Mouse (Mus musculus) forebrain, embryonic 16.5 days (tissue): ENCODE measurements around the gene Gps2. TPM values are rescaled to one million over a fixed set of nuclear protein-coding genes. Genes with fewer than 3 reads are reported as not detected.
A peak's percentile ranks its signal among the peaks of the same experiment; 100 is the strongest.
"Not testable (repeated sequence)": the region's sequence is repeated elsewhere in the genome, so short reads cannot be mapped to it uniquely, and the experiment has no call there.

Experiments used
- ATAC-seq: fragments of 200-750 bp; cut with Nextera tagmentation; 2 replicates; pipeline ENCODE4 v1.8.0; 2017; ENCODE audit warnings: mild to moderate bottlenecking, moderate library complexity
- H3K27ac ChIP-seq: fragments of 300-500 bp; sonication (generic); 2 replicates; pipeline ENCODE4 v1.5.1; 2014; ENCODE audit warnings: low read length, control low read depth
- H3K27me3 ChIP-seq: fragments of 300-500 bp; sonication (generic); replicated peaks from 2 replicates; pipeline ENCODE4 v1.6.1; 2014; ENCODE audit warnings: low read length; ENCODE audit not compliant: control insufficient read depth, insufficient read depth
- H3K36me3 ChIP-seq: fragments of 300-500 bp; sonication (generic); 2 replicates; pipeline ENCODE4 v1.6.1; 2014; ENCODE audit not compliant: control insufficient read depth, insufficient read depth
- H3K4me1 ChIP-seq: fragments of 300-500 bp; sonication (generic); replicated peaks from 2 replicates; pipeline ENCODE4 v1.6.1; 2014; ENCODE audit warnings: low read length; ENCODE audit not compliant: control insufficient read depth, insufficient read depth
- H3K4me2 ChIP-seq: fragments of 300-500 bp; sonication (generic); 2 replicates; pipeline ENCODE4 v1.6.1; 2014; ENCODE audit warnings: mild to moderate bottlenecking, low read length, control low read depth
- H3K4me3 ChIP-seq: fragments of 300-500 bp; sonication (generic); replicated peaks from 2 replicates; pipeline ENCODE4 v1.5.1; 2014; ENCODE audit warnings: mild to moderate bottlenecking, low read length, control low read depth
- H3K9ac ChIP-seq: fragments of 300-500 bp; sonication (generic); replicated peaks from 2 replicates; pipeline ENCODE4 v1.6.1; 2014; ENCODE audit warnings: low read depth, low read length, control low read depth
- H3K9me3 ChIP-seq: fragments of 300-500 bp; sonication (generic); 2 replicates; pipeline ENCODE4 v1.6.1; 2016; ENCODE audit warnings: low read length; ENCODE audit not compliant: control insufficient read depth
- WGBS: fragments of 180-500 bp; shearing (Covaris S2); extraction: QIAGEN DNeasy Blood & Tissue Kit; methylation state at CpG from one replicate; pipeline ENCODE4 v1.1.7; 2014; 5-methylcytosine and 5-hydroxymethylcytosine counted together
- polyA plus RNA-seq: library from polyadenylated mRNA; unstranded; fragments of >200 nt; fragmentation: Nextera tagmentation; extraction: Ambion mirVana; gene quantifications from 2 replicates; pipeline ENCODE4 v1.2.1, GENCODE M21; 2015

Gps2 gene
- polyA plus RNA-seq, 1 experiment from 2014 or later: 91.8 TPM

GRCm38 (mm10) chr11:69919661-69920265, 6.1 kb downstream of the Gps2 start:
- WGBS: under 1% methylated on average over 17 of the region's 17 CpGs
- peaks cover 29% of the 10 kb centered on the region for H3K4me1 ChIP-seq
- no peaks in the 10 kb centered on the region for H3K27me3 ChIP-seq
- H3K27ac ChIP-seq: peak overlapping the region; percentile 88
- peak overlapping the region; percentile 89 for H3K9ac ChIP-seq
- H3K4me3 ChIP-seq: peak overlapping the region; percentile 87
- H3K4me2 ChIP-seq: peak overlapping the region; percentile 97
- H3K36me3 ChIP-seq: peaks cover 25% of the 10 kb centered on the region
- ATAC-seq: no peak
- no peaks in the 10 kb centered on the region for H3K9me3 ChIP-seq

GRCm38 (mm10) chr11:69920266-69921031, 6.8 kb downstream of the Gps2 start:
- H3K9ac ChIP-seq: peak overlapping the region; percentile 89
- no peaks in the 10 kb centered on the region for H3K27me3 ChIP-seq
- H3K4me1 ChIP-seq: peaks cover 22% of the 10 kb centered on the region
- no peaks in the 10 kb centered on the region for H3K9me3 ChIP-seq
- ATAC-seq: no peak
- peak overlapping the region; percentile 87 for H3K4me3 ChIP-seq
- H3K36me3 ChIP-seq: peaks cover 22% of the 10 kb centered on the region
- under 1% methylated on average over 62 of the region's 65 CpGs for WGBS
- peak overlapping the region; percentile 97 for H3K4me2 ChIP-seq
- H3K27ac ChIP-seq: peak overlapping the region; percentile 88

GRCm38 (mm10) chr11:69921114-69922011, 7.7 kb downstream of the Gps2 start, which contains the start of gene Eif5a:
Gene Eif5a, minus strand, starts transcription at chr11:69921958.
- peak; percentile 98 for ATAC-seq
- Histone ChIP-seq H3K4me3 (peak within 1 kb of the TSS; percentile 87), H3K27ac (peak within 1 kb of the TSS; percentile 98), H3K4me2 (peak within 1 kb of the TSS; percentile 97), H3K9ac (peak within 1 kb of the TSS; percentile 89), H3K27me3 (no peaks in the 10 kb centered on the region), H3K9me3 (no peaks in the 10 kb centered on the region), H3K4me1 (peaks cover 21% of the 10 kb centered on the region), H3K36me3 (peaks cover 17% of the 10 kb centered on the region)
- under 1% methylated on average over 78 of the region's 78 CpGs for WGBS

GRCm38 (mm10) chr11:69922012-69922756, 8.5 kb downstream of the Gps2 start:
- Histone ChIP-seq H3K36me3 (peaks cover 15% of the 10 kb centered on the region), H3K4me1 (peaks cover 21% of the 10 kb centered on the region), H3K27ac (peak overlapping the region; percentile 98), H3K4me2 (peak overlapping the region; percentile 79), H3K27me3 (no peaks in the 10 kb centered on the region), H3K9ac (peak overlapping the region; percentile 64), H3K4me3 (peak overlapping the region; percentile 61), H3K9me3 (no peaks in the 10 kb centered on the region)
- 2% methylated on average over 12 of the region's 12 CpGs for WGBS
- no peak for ATAC-seq

- Histone ChIP-seq H3K27ac (no peak overlapping the region), H3K9me3 (no peaks in the 10 kb centered on the region), H3K4me1 (peaks cover 21% of the 10 kb centered on the region), H3K9ac (no peak overlapping the region), H3K36me3 (peaks cover 9% of the 10 kb centered on the region), H3K4me3 (no peak overlapping the region), H3K4me2 (no peak overlapping the region), H3K27me3 (no peaks in the 10 kb centered on the region)
- 60% methylated on average over 3 of the region's 3 CpGs for WGBS
- ATAC-seq: no peak
Measured at GRCm38 (mm10) chr11:69922796-69923195, 9.1 kb downstream of the Gps2 start.

- H3K27me3 ChIP-seq: no peaks in the 10 kb centered on the region
- no peak overlapping the region for H3K27ac ChIP-seq
- H3K4me2 ChIP-seq: no peak overlapping the region
- H3K9ac ChIP-seq: no peak overlapping the region
- H3K9me3 ChIP-seq: no peaks in the 10 kb centered on the region
- peaks cover under 1% of the 10 kb centered on the region for H3K4me1 ChIP-seq
- H3K36me3 ChIP-seq: no peaks in the 10 kb centered on the region
- H3K4me3 ChIP-seq: no peak overlapping the region
- no peak for ATAC-seq
- WGBS: 98% methylated on average over 2 of the region's 2 CpGs
Measured at GRCm38 (mm10) chr11:69927501-69927900, 13.8 kb downstream of the Gps2 start.

GRCm38 (mm10) chr11:69929712-69930111, 16.0 kb downstream of the Gps2 start:
- Histone ChIP-seq H3K36me3 (no peaks in the 10 kb centered on the region), H3K27me3 (no peaks in the 10 kb centered on the region), H3K9me3 (no peaks in the 10 kb centered on the region), H3K9ac (no peak overlapping the region), H3K4me2 (no peak overlapping the region), H3K4me1 (peaks cover 7% of the 10 kb centered on the region), H3K27ac (no peak overlapping the region), H3K4me3 (no peak overlapping the region)
- 88% methylated on average over 4 of the region's 4 CpGs for WGBS
- no peak for ATAC-seq

- not testable (repeated sequence) for ATAC-seq, H3K4me2 ChIP-seq, H3K36me3 ChIP-seq, H3K4me3 ChIP-seq, H3K9me3 ChIP-seq, H3K9ac ChIP-seq, H3K27me3 ChIP-seq, H3K4me1 ChIP-seq, H3K27ac ChIP-seq
- 91% methylated on average over 8 of the region's 8 CpGs for WGBS
Measured at GRCm38 (mm10) chr11:69930176-69930575, 16.5 kb downstream of the Gps2 start.
